Mouse (Mus musculus): ENCODE data around the gene Dnajc12. TPM values are rescaled to one million over a fixed set of nuclear protein-coding genes. Genes with fewer than 3 reads are reported as not detected.

The Dnajc12 gene
- total RNA-seq, 1 experiment = 8.4 TPM

DNA sequence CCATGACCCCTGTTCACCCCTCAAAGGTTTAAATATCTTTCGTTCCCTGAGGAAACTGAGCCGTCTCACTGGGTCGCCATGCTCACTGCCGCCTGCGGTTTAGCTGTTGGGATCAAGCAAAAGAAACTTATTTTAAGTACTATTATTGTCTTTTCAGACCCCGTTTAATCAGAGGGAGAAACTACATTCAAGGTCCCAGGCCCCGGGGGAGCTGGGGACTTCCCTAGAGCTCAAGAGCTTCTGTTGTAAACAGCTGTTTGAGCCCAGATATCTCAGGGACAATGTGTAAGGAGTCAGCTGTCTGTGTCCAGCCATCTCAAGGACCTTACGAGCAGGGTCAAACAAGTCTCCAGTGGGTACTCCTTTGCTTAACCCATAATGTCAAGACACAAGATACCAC, 44.9 kb downstream of the Dnajc12 start:
- in situ Hi-C loops (cut with MboI; ENCODE audit: low sequenced_read_pairs in 2 of 2, unreplicated experiment in 2 of 2) = no loop called here
- H3K4me1 ChIP-seq (ENCODE audit: control insufficient read depth in 2 of 2, insufficient read depth in 2 of 2, low read length in 2 of 2, poor library complexity in 1 of 2) = peaks cover 0 to 12% of the 10 kb centered on the region in 2 experiments; a peak in 2 of 4 replicates
- peak overlapping the region in 1 of 2 experiments; percentile 26; a peak in 1 of 4 replicates for H3K4me3 ChIP-seq (ENCODE audit: insufficient read depth in 1 of 2, low read depth in 1 of 2, low read length in 2 of 2, poor library complexity in 1 of 2, severe bottlenecking in 1 of 2)
- no peak overlapping the region for H3K9ac ChIP-seq (ENCODE audit: insufficient read depth, low read depth, low read length, poor library complexity, severe bottlenecking)
- H3K9me3 ChIP-seq (ENCODE audit: control insufficient read depth, insufficient read depth, low read depth, low read length) = no peaks in the 10 kb centered on the region
- TF ChIP-seq ZNF384 (IDR thresholded peaks at IDR 0.05; ENCODE audit: low read depth, low read length) (no peak), CHD2 (IDR thresholded peaks at IDR 0.05; ENCODE audit: low read depth, low read length) (no peak), ZC3H11A (IDR thresholded peaks at IDR 0.05; ENCODE audit: borderline replicate concordance, low read depth, low read length) (no peak), HCFC1 (IDR thresholded peaks at IDR 0.05; ENCODE audit: borderline replicate concordance, insufficient read depth, low read length) (no peak), MAFK (IDR thresholded peaks at IDR 0.05; ENCODE audit: insufficient read depth, low read depth, low read length) (no peak)
- no peaks in the 10 kb centered on the region for H3K36me3 ChIP-seq (ENCODE audit: control insufficient read depth, insufficient read depth, low read length, poor library complexity, severe bottlenecking)
- H3K27ac ChIP-seq (ENCODE audit: insufficient read depth, low read depth, low read length, poor library complexity, severe bottlenecking) = no peak overlapping the region
- no peak for DNase-seq (ENCODE audit: low read depth, low spot score)

DNA sequence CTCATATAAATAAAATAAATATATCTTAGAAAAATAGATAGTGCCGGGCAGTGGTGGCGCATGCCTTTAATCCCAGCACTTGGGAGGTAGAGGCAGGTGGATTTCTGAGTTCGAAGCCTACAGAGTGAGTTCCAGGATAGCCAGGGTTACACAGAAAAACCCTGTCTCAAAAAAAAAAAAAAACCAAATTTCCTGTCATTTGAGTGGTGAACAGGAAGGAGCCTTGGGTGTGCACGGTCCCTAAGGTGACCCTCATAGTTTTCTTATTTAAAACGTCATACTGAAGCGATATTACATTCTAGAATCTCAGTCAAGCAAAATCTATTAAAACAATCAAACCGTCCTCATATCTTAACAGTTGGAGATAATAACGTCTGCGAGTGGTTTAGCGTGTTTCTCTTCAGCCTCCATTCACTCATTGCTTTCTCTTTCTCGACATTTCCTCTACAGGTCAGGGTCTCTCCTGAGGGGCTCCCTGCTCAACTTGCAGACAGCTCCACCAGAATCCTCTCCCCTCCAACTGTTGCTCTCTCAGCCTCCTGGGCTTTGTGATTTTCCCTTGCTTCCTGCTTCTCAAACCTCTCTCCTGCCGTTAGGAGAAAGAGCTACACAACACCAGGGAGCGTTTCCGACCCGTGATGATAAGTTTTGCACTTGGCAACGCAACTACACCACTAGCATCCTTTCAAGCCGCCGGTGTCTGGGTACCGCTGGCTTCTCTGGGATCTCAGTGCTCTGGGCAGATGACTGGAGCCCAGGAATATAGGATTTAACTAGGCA, 46.2 kb downstream of the Dnajc12 start:
- H3K9ac ChIP-seq (ENCODE audit: insufficient read depth, low read depth, low read length, poor library complexity, severe bottlenecking) = peak overlapping the region; percentile 58; the same call in 1 of the 2 replicates
- no peaks in the 10 kb centered on the region for H3K9me3 ChIP-seq (ENCODE audit: control insufficient read depth, insufficient read depth, low read depth, low read length)
- H3K4me3 ChIP-seq (ENCODE audit: insufficient read depth in 1 of 2, low read depth in 1 of 2, low read length in 2 of 2, poor library complexity in 1 of 2, severe bottlenecking in 1 of 2) = peak overlapping the region; percentile 59 to 66
- TF ChIP-seq HCFC1 (IDR thresholded peaks at IDR 0.05; ENCODE audit: borderline replicate concordance, insufficient read depth, low read length) = no peak
- H3K4me1 ChIP-seq (ENCODE audit: control insufficient read depth in 2 of 2, insufficient read depth in 2 of 2, low read length in 2 of 2, poor library complexity in 1 of 2) = peaks cover 0 to 12% of the 10 kb centered on the region in 2 experiments; a peak in 2 of 4 replicates
- no peaks in the 10 kb centered on the region for H3K36me3 ChIP-seq (ENCODE audit: control insufficient read depth, insufficient read depth, low read length, poor library complexity, severe bottlenecking)
- in situ Hi-C loops (cut with MboI; ENCODE audit: low sequenced_read_pairs in 2 of 2, unreplicated experiment in 2 of 2) = no loop called here
- H3K27ac ChIP-seq (ENCODE audit: insufficient read depth, low read depth, low read length, poor library complexity, severe bottlenecking) = no peak overlapping the region
- no peak for DNase-seq (ENCODE audit: low read depth, low spot score)

DNA sequence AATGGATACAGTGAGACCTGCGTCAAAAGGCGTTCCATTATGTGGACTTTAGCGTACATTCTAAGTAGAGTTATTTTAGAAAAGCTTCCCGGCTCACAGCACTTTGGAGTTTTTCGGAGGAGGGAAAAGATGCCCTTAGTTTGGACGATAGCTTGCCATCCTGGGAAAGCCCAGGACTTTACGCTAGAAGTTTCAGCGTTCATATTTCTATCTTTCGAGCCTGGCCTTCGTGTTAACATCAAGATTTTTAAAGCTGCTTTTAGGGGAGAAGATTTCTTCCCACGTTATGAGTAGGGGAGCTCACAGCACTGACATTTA, 46.7 kb downstream of the Dnajc12 start:
- H3K9me3 ChIP-seq (ENCODE audit: control insufficient read depth, insufficient read depth, low read depth, low read length) = no peaks in the 10 kb centered on the region
- no peaks in the 10 kb centered on the region for H3K36me3 ChIP-seq (ENCODE audit: control insufficient read depth, insufficient read depth, low read length, poor library complexity, severe bottlenecking)
- DNase-seq (ENCODE audit: low read depth, low spot score) = no peak
- H3K27ac ChIP-seq (ENCODE audit: insufficient read depth, low read depth, low read length, poor library complexity, severe bottlenecking) = no peak overlapping the region
- H3K9ac ChIP-seq (ENCODE audit: insufficient read depth, low read depth, low read length, poor library complexity, severe bottlenecking) = peak overlapping the region; percentile 58; the same call in 1 of the 2 replicates
- peak overlapping the region; percentile 59 to 66 for H3K4me3 ChIP-seq (ENCODE audit: insufficient read depth in 1 of 2, low read depth in 1 of 2, low read length in 2 of 2, poor library complexity in 1 of 2, severe bottlenecking in 1 of 2)
- in situ Hi-C loops (cut with MboI; ENCODE audit: low sequenced_read_pairs in 2 of 2, unreplicated experiment in 2 of 2) = no loop called here
- TF ChIP-seq MAFK (IDR thresholded peaks at IDR 0.05; ENCODE audit: insufficient read depth, low read depth, low read length) = no peak
- no peak for TF ChIP-seq CHD2 (IDR thresholded peaks at IDR 0.05; ENCODE audit: low read depth, low read length)
- TF ChIP-seq ZC3H11A (IDR thresholded peaks at IDR 0.05; ENCODE audit: borderline replicate concordance, low read depth, low read length) = no peak
- no peak for TF ChIP-seq ZNF384 (IDR thresholded peaks at IDR 0.05; ENCODE audit: low read depth, low read length)
- TF ChIP-seq HCFC1 (IDR thresholded peaks at IDR 0.05; ENCODE audit: borderline replicate concordance, insufficient read depth, low read length) = no peak; the same call in 1 of the 2 replicates
- H3K4me1 ChIP-seq (ENCODE audit: control insufficient read depth in 2 of 2, insufficient read depth in 2 of 2, low read length in 2 of 2, poor library complexity in 1 of 2) = peaks cover 0 to 12% of the 10 kb centered on the region in 2 experiments; a peak in 2 of 4 replicates

DNA sequence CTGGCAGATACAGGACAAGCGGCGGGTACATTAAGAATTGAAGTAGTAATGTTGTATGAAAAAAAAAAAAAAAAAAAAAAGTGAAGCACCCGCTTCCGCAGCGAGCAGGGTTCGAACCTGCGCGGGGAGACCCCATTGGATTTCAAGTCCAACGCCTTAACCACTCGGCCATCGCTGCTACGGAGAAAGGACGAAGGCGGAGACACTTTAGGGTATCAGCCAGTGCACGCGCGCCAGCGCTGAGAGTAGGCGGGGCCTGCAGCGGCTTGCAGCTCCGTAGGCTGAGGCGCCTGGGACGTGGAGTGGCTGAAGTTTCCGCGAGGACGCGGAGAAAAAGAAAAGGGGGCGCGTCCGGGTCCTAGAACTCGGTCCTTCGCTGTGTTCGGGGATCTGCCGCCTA, 47.1 kb downstream of the Dnajc12 start:
- H3K36me3 ChIP-seq (ENCODE audit: control insufficient read depth, insufficient read depth, low read length, poor library complexity, severe bottlenecking) = no peaks in the 10 kb centered on the region
- peaks cover 0 to 12% of the 10 kb centered on the region in 2 experiments; a peak in 2 of 4 replicates for H3K4me1 ChIP-seq (ENCODE audit: control insufficient read depth in 2 of 2, insufficient read depth in 2 of 2, low read length in 2 of 2, poor library complexity in 1 of 2)
- in situ Hi-C loops (cut with MboI; ENCODE audit: low sequenced_read_pairs in 2 of 2, unreplicated experiment in 2 of 2) = no loop called here
- H3K4me3 ChIP-seq (ENCODE audit: insufficient read depth in 1 of 2, low read depth in 1 of 2, low read length in 2 of 2, poor library complexity in 1 of 2, severe bottlenecking in 1 of 2) = peak overlapping the region; percentile 68 to 74
- peak; percentile 83 for DNase-seq (ENCODE audit: low read depth, low spot score)
- H3K9me3 ChIP-seq (ENCODE audit: control insufficient read depth, insufficient read depth, low read depth, low read length) = no peaks in the 10 kb centered on the region
- peak overlapping the region; percentile 78 for H3K27ac ChIP-seq (ENCODE audit: insufficient read depth, low read depth, low read length, poor library complexity, severe bottlenecking)
- peak overlapping the region; percentile 85 for H3K9ac ChIP-seq (ENCODE audit: insufficient read depth, low read depth, low read length, poor library complexity, severe bottlenecking)
- TF ChIP-seq HCFC1 (IDR thresholded peaks at IDR 0.05; ENCODE audit: borderline replicate concordance, insufficient read depth, low read length) (0 out of 2 replicates have a peak, but pooled peaks have one; percentile 22), ZC3H11A (IDR thresholded peaks at IDR 0.05; ENCODE audit: borderline replicate concordance, low read depth, low read length) (no peak), MAFK (IDR thresholded peaks at IDR 0.05; ENCODE audit: insufficient read depth, low read depth, low read length) (peak; percentile 92), CHD2 (IDR thresholded peaks at IDR 0.05; ENCODE audit: low read depth, low read length) (no peak), ZNF384 (IDR thresholded peaks at IDR 0.05; ENCODE audit: low read depth, low read length) (peak; percentile 88)

Measured in ES-E14 (cell line).